Comparison of ENCODE assay signal across 23 mouse cellular contexts in genomic region chr14:56697836-56698235, GRCm38 (mm10).
"Had no signal": no experiment of that assay in that cellular context is flagged by ENCODE, and none has a peak within 500 bp of the region (broad histone marks: within the 10 kb centered on the region; RNA-seq: fewer than 3 reads in every experiment).

No protein-coding gene starts in this region.

- H3K4me3 ChIP-seq: heart, embryonic 10.5 days; heart, embryonic 12.5 days; hindbrain, embryonic 10.5 days; hindbrain, embryonic 12.5 days; intestine, embryonic 15.5 days; left cerebral cortex, adult 2 months; limb, embryonic 13.5 days; liver, embryonic 12.5 days had no signal

- H3K27me3 ChIP-seq: heart, embryonic 12.5 days; hindbrain, embryonic 12.5 days; intestine, embryonic 15.5 days; limb, embryonic 13.5 days; liver, embryonic 12.5 days had no signal

- ATAC-seq: hindbrain, embryonic 16.5 days; inflammation-experienced regulatory T-cells, adult 6 months; intestine, embryonic 15.5 days; intestine, postnatal 0 days; liver, embryonic 12.5 days had no signal

- H3K9me3 ChIP-seq: heart, embryonic 10.5 days; heart, embryonic 12.5 days; hindbrain, embryonic 10.5 days; hindbrain, embryonic 12.5 days; intestine, embryonic 15.5 days; limb, embryonic 13.5 days; liver, embryonic 12.5 days had no signal

- H3K9ac ChIP-seq: heart, embryonic 12.5 days; hindbrain, embryonic 12.5 days; hindbrain, embryonic 14.5 days; intestine, embryonic 15.5 days; limb, embryonic 13.5 days; liver, embryonic 12.5 days; liver, embryonic 14.5 days had no signal

- H3K4me2 ChIP-seq: heart, embryonic 12.5 days; hindbrain, embryonic 12.5 days; hindbrain, embryonic 14.5 days; intestine, embryonic 15.5 days; limb, embryonic 13.5 days; liver, embryonic 12.5 days had no signal

- H3K27ac ChIP-seq: heart, embryonic 10.5 days; hindbrain, embryonic 10.5 days; hindbrain, embryonic 12.5 days; hindbrain, embryonic 14.5 days; intestine, embryonic 15.5 days; left cerebral cortex, adult 2 months; limb, embryonic 13.5 days; liver, embryonic 12.5 days; liver, embryonic 14.5 days had no signal

- H3K4me1 ChIP-seq: heart, embryonic 10.5 days; heart, embryonic 12.5 days; hindbrain, embryonic 10.5 days; hindbrain, embryonic 12.5 days; intestine, embryonic 15.5 days; limb, embryonic 13.5 days had no signal

- DNase-seq: gastrocnemius, postnatal 14 days; gastrocnemius, postnatal 36 days; heart, adult 18-20 months; heart, postnatal 10 days; heart, postnatal 4 days; kidney, adult 18-20 months; kidney, adult 8-10 months; kidney, postnatal 10 days; kidney, postnatal 25 days; kidney, postnatal 4 days had no signal
